Mouse (Mus musculus) heart, embryonic 16.5 days (tissue): ENCODE results near the gene Mlip. TPM values are rescaled to one million over a fixed set of nuclear protein-coding genes. Genes with fewer than 3 reads are reported as not detected.
A peak's percentile ranks its signal among the peaks of the same experiment; 100 is the strongest.
"Not testable (repeated sequence)": the region's sequence is repeated elsewhere in the genome, so short reads cannot be mapped to it uniquely, and the experiment has no call there.

Experiments used
- ATAC-seq: fragments of 200-750 bp; cut with Nextera tagmentation; replicated peaks from 2 replicates; pipeline ENCODE4 v1.8.0; 2017; ENCODE audit warnings: moderate number of reproducible peaks; ENCODE audit not compliant: insufficient read depth, low FRiP score; ENCODE audit errors: extremely low read depth
- H3K27ac ChIP-seq: fragments of 300-500 bp; sonication (generic); 2 replicates; pipeline ENCODE4 v1.5.1; 2014; ENCODE audit warnings: mild to moderate bottlenecking, low read length, control low read depth, moderate library complexity
- H3K27me3 ChIP-seq: fragments of 300-500 bp; sonication (generic); 2 replicates; pipeline ENCODE4 v1.6.1; 2014; ENCODE audit warnings: low read length, mixed read lengths; ENCODE audit not compliant: control insufficient read depth, insufficient read depth
- H3K36me3 ChIP-seq: fragments of 300-500 bp; sonication (generic); 2 replicates; pipeline ENCODE4 v1.6.1; 2014; ENCODE audit not compliant: control insufficient read depth, insufficient read depth
- H3K4me1 ChIP-seq: fragments of 300-500 bp; sonication (generic); 2 replicates; pipeline ENCODE4 v1.6.1; 2014; ENCODE audit warnings: low read length, mixed read lengths; ENCODE audit not compliant: control insufficient read depth, insufficient read depth
- H3K4me2 ChIP-seq: fragments of 300-500 bp; sonication (generic); 2 replicates; pipeline ENCODE4 v1.6.1; 2014; ENCODE audit warnings: low read depth, mild to moderate bottlenecking, control low read depth, low read length
- H3K4me3 ChIP-seq: fragments of 300-500 bp; sonication (generic); 2 replicates; pipeline ENCODE4 v1.5.1; 2014; ENCODE audit warnings: mild to moderate bottlenecking, control low read depth, low read length
- H3K9ac ChIP-seq: fragments of 300-500 bp; sonication (generic); 2 replicates; pipeline ENCODE4 v1.6.1; 2014; ENCODE audit warnings: low read length, control low read depth
- H3K9me3 ChIP-seq: fragments of 300-500 bp; sonication (generic); replicated peaks from 2 replicates; pipeline ENCODE4 v1.6.1; 2016; ENCODE audit warnings: low read length; ENCODE audit not compliant: control insufficient read depth
- WGBS: fragments of 180-500 bp; shearing (Covaris S2); extraction: QIAGEN DNeasy Blood & Tissue Kit; methylation state at CpG from one replicate; pipeline ENCODE4 v1.1.7; 2014; 5-methylcytosine and 5-hydroxymethylcytosine counted together
- polyA plus RNA-seq: library from polyadenylated mRNA; unstranded; fragments of >200 nt; fragmentation: Nextera tagmentation; extraction: Ambion mirVana; gene quantifications from 2 replicates; pipeline ENCODE4 v1.2.1, GENCODE M21; 2015

The Mlip gene
- polyA plus RNA-seq, 1 experiment from 2014 or later, result 101 TPM

DNA sequence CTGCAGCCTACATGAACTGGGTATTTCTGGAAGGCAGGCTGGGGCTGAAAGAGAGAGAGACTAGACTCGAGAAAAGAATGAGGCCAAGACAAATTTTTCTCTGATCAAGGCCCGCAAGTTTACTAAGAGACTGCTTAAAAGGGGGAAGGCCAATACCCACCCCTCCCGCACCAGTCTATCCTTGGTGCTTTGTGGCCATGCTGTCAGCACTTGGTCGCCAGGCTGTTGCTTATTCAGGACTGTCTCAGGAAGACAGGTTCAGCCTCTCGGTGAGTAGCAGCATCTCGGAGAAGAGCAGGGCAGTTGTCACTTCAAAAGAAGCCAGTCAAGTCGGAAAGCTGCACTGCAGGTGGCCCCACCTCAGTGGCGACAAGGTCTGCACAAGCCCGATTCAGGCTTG lies 11.9 kb upstream of the Mlip start:
- not testable (repeated sequence) for H3K27ac ChIP-seq, H3K4me1 ChIP-seq, ATAC-seq, H3K36me3 ChIP-seq, H3K27me3 ChIP-seq, H3K9ac ChIP-seq, H3K4me3 ChIP-seq, H3K4me2 ChIP-seq, H3K9me3 ChIP-seq
- 61% methylated on average over 9 of the region's 9 CpGs for WGBS

DNA sequence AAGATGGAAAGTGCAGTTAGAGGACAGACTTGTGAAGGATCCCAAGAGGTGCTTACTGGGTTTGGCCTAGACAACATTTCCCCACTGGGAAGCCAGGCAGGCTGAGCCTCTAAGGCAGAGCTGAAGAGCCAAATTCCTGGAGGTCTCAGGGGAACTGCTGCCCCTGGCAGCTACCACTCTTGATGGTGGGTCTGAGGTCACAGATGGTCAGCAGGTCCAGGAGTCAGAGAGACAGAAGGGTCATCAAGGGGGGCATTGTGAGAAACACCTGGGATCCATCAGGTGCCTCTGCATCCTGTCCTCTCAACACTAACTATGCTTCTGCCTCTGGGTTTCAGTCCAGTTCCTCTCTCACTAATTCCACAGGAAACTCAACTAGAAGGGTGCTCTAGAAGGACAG lies 10.1 kb upstream of the Mlip start:
- Histone ChIP-seq H3K9me3 (no peaks in the 10 kb centered on the region), H3K27me3 (no peaks in the 10 kb centered on the region), H3K27ac (no peak overlapping the region), H3K9ac (no peak overlapping the region), H3K4me3 (no peak overlapping the region), H3K4me1 (no peaks in the 10 kb centered on the region), H3K4me2 (no peak overlapping the region), H3K36me3 (no peaks in the 10 kb centered on the region)
- ATAC-seq, result no peak

DNA sequence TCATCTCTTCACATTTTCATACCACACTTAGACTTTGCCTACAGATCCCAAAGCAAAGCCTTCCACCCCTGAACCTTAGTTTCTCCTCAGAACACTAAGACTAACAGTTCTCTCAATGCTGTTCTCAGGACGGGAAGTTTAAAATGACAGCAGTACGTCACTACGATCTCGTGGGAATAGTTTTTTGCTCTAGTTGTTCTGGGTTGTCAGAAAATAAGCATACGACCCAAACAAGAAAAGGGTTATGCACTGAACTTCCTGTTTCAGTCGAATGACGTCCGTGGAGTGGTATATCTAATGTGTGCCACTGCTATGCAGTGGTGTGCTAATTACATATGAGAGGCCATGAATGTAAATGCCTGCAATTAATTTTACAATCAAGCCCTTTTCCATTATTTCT lies 7.9 kb upstream of the Mlip start:
- Histone ChIP-seq H3K36me3 (no peaks in the 10 kb centered on the region), H3K4me1 (no peaks in the 10 kb centered on the region), H3K27ac (no peak overlapping the region), H3K9ac (no peak overlapping the region), H3K9me3 (no peaks in the 10 kb centered on the region), H3K27me3 (no peaks in the 10 kb centered on the region), H3K4me2 (no peak overlapping the region), H3K4me3 (no peak overlapping the region)
- 83% methylated on average over 8 of the region's 8 CpGs for WGBS
- no peak for ATAC-seq

DNA sequence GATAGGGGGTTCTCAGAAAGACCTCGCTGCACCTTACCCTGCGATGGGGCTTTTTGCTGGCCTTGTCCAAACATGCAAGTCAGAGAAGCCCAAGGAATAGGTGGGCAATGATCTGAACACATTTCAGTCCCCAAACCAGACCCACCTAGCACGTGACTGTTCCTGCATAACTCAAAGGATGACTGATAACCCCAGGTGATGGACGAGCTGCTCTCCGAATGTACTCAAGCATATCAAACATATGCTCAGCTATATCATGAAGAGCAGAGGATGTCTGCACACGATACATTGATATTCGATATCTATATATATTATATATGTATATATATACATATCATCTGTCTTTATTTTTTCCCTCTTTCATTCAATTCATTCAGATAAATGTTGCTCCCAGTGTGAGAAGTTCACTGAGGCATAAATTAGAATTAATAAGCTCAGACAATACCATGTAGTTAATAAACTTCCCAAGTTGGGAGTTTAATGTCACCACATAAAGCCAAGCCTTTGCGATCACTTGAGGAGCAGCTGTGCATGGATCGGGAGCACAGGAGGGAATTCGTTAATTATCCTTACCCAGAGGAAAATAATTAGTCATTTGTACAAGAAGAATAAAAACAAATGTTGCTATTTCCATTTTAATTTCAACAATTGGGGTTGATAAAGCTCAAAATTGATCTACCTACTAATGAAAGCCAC lies 6.7 kb upstream of the Mlip start:
- H3K4me1 ChIP-seq, result no peaks in the 10 kb centered on the region
- 87% methylated on average over 10 of the region's 10 CpGs for WGBS
- no peak overlapping the region for H3K27ac ChIP-seq
- no peak overlapping the region for H3K9ac ChIP-seq
- no peak overlapping the region for H3K4me2 ChIP-seq
- H3K9me3 ChIP-seq, result no peaks in the 10 kb centered on the region
- no peak overlapping the region for H3K4me3 ChIP-seq
- H3K36me3 ChIP-seq, result no peaks in the 10 kb centered on the region
- no peak for ATAC-seq
- no peaks in the 10 kb centered on the region for H3K27me3 ChIP-seq

DNA sequence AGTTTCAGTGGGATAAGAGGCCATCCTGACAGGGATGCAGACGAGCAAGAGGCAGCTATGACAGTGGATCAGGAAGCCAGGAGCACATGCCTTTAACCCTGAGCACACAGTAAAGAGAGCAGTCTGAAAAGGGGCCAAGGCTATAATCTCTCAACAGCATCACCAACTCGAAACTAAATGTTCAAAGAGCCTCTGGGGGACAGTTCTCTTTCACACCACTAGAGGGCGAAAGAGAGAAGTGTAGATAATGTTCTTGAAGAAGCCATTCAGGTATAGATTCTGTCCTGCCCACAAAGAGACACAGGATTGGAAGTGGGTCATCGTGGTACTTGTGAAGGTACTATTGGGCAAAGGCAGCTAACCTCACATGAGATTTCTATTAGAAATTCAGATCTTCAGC lies 1.2 kb upstream of the Mlip start:
- Histone ChIP-seq H3K4me3 (no peak overlapping the region), H3K27ac (no peak overlapping the region), H3K27me3 (no peaks in the 10 kb centered on the region), H3K9ac (no peak overlapping the region), H3K4me1 (0 out of 2 replicates have a peak, but pooled peaks cover 2% of the 10 kb centered on the region), H3K4me2 (no peak overlapping the region), H3K36me3 (no peaks in the 10 kb centered on the region), H3K9me3 (peaks cover 4% of the 10 kb centered on the region; the same call in 1 of the 2 replicates)
- 81% methylated on average over 4 of the region's 4 CpGs for WGBS
- ATAC-seq, result no peak

DNA sequence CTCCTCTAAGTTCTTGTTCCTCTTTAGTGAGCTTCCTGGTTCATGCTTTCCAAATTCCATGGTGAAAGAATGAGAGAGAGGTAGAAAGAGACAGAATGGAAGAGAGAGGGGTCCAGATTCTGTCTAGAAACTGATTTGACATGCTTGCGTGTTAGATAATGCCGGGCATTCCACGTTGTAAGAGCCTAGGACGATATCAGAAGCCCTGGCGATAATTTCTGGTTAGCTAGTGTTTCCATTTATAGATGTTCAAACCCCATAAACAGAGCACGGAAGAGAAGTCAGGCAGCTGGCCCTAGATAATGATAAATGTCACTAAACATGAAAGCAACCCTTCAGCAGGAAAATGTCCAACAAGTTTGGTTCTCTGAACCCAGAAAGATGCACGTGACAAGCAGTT lies 5.1 kb downstream of the Mlip start:
- Histone ChIP-seq H3K9me3 (no peaks in the 10 kb centered on the region), H3K4me3 (peak overlapping the region; percentile 45), H3K4me1 (peaks cover 4% of the 10 kb centered on the region; the same call in 1 of the 2 replicates), H3K9ac (peak overlapping the region; percentile 75), H3K27me3 (no peaks in the 10 kb centered on the region), H3K36me3 (no peaks in the 10 kb centered on the region), H3K4me2 (peak overlapping the region; percentile 19), H3K27ac (peak overlapping the region; percentile 94)
- WGBS, result 13% methylated on average over 7 of the region's 7 CpGs
- peak; percentile 76 for ATAC-seq

DNA sequence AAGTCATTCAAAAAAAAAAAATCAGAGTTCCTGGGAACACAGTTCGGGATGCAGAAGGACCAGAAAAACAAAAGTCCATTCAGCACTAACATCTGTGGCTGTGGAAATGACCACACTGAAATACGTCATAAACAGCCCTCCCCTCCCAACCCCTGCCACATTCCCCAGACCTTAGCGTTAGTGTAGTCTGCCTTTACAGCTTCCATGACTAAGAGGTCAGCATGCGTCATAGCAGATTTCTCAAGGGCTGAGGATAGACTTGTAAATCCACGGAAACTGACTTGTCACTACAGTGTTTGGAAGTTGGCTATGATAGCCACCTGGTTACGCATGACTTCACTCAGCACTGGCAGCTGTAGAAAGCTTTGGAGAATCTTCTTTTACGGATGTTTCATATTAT lies 8.5 kb downstream of the Mlip start:
- peak overlapping the region; percentile 45 for H3K4me3 ChIP-seq
- peak overlapping the region; percentile 78 for H3K27ac ChIP-seq
- peak overlapping the region; percentile 73 for H3K4me2 ChIP-seq
- peaks cover 18% of the 10 kb centered on the region for H3K4me1 ChIP-seq
- ATAC-seq, result no peak
- H3K27me3 ChIP-seq, result no peaks in the 10 kb centered on the region
- no peaks in the 10 kb centered on the region for H3K9me3 ChIP-seq
- H3K36me3 ChIP-seq, result no peaks in the 10 kb centered on the region
- peak overlapping the region; percentile 38 for H3K9ac ChIP-seq
- WGBS, result 24% methylated on average over 7 of the region's 7 CpGs

DNA sequence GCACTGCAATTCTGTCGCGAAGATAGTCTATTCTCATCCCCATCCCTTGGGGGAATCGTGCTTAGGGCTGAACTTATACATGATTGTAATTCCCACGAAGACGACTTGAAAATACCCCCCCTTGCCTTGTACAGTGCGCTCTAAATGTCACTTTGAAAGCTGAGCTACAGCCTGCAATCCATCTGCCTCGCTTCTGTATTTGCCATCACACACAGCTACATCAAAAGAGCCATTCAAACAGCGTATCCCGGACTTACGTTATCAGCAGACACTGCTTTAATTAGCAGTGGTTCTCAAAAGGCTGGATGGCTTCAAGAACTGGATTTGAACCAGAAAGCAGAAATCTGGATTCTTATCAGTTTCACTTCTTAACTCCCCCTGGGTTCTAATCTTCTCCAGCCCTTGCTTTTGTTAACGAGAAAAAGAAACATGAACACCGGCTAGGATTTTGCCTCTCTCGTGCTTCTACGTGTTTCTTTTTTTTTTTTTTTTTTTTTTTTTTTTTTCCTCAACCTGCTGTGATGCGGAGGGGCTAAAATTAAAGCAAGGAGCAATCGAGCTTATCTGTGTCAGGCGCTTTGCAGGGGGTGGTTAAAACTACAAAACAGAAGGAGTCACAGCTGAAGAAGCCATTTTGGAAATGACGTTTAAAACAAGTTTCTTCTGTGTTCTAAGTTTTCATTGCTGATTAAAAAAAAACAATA lies 12.5 kb downstream of the Mlip start:
- H3K4me2 ChIP-seq, result peak overlapping the region; percentile 52
- H3K27ac ChIP-seq, result peak overlapping the region; percentile 79
- peak overlapping the region; percentile 18; the same call in 1 of the 2 replicates for H3K9ac ChIP-seq
- H3K36me3 ChIP-seq, result no peaks in the 10 kb centered on the region
- no peaks in the 10 kb centered on the region for H3K27me3 ChIP-seq
- peak; percentile 77 for ATAC-seq
- 11% methylated on average over 18 of the region's 18 CpGs for WGBS
- peak overlapping the region; percentile 35 for H3K4me3 ChIP-seq
- H3K4me1 ChIP-seq, result peaks cover 16% of the 10 kb centered on the region
- no peaks in the 10 kb centered on the region for H3K9me3 ChIP-seq

DNA sequence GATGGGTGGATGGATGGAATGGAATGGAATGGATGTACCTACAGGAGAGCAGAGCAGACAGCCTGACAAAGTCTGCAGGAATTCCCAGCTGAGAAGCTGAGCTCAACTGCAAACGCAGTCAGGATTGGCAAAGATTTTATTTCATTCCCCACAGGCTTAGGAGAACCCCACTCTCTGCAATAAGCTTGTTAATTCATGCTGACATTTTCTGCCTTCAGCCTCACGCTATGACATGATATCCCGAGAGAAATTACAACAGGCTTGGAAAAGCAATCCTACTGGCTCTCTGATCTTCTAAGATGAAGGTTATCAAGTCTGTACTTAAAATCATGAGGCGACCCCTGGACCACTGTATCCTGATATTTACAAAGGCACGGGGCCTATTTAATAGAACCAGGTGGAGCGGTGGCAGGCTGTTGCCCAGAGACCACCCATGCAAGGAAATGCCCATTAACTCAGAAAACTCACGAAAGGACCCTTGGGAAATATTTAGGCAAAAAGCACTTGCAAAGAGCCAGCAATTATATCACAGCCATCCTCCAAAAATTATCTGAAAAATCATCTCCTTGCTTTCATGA lies 13.1 kb downstream of the Mlip start:
- peak overlapping the region; percentile 79 for H3K27ac ChIP-seq
- peaks cover 3% of the 10 kb centered on the region; the same call in 1 of the 2 replicates for H3K36me3 ChIP-seq
- no peak for ATAC-seq
- 41% methylated on average over 7 of the region's 7 CpGs for WGBS
- no peaks in the 10 kb centered on the region for H3K27me3 ChIP-seq
- H3K4me1 ChIP-seq, result peaks cover 16% of the 10 kb centered on the region
- H3K4me3 ChIP-seq, result peak overlapping the region; percentile 35
- H3K4me2 ChIP-seq, result peak overlapping the region; percentile 52
- H3K9me3 ChIP-seq, result no peaks in the 10 kb centered on the region
- peak overlapping the region; percentile 10; the same call in 1 of the 2 replicates for H3K9ac ChIP-seq
